Comparison of ENCODE assay signal across 17 mouse cellular contexts in the genomic region with DNA sequence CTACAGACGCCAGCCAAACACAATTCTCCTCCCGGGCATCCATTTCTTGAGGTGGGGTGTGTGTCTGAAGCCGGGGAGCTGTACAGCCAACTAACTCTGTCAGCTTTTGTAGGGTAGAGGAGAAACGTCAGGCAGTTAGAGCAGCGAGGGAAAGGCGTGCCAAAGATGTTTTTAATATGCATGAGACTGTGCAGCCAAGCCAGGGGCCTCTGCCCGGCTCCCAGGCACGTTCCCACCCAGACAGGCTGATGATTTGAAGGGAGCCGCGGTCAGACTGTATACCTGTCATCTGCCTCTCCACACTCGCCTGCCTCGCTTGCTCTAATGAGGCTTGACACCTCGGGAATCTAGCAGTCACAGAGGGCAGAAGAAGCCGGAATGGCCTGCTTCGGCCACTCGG. TPM values are rescaled to one million over a fixed set of nuclear protein-coding genes. Genes with fewer than 3 reads are reported as not detected.
DNase-seq lines count a peak whose midpoint lies in the region; ATAC-seq lines count a peak whose summit lies in the region.
"Had no signal": no experiment of that assay in that cellular context is flagged by ENCODE, and none has a peak within 500 bp of the region (broad histone marks: within the 10 kb centered on the region; RNA-seq: fewer than 3 reads in every experiment).

No protein-coding gene starts in this region.

- no peak for DNase-seq in forebrain, embryonic 10.5 days (ENCODE audit: extremely low spot score, low spot score)
- DNase-seq in neural tube, embryonic 10.5 days (ENCODE audit: extremely low spot score, low spot score) = no peak
- no peak for DNase-seq in midbrain, embryonic 11.5 days (ENCODE audit: low spot score, missing footprints)
- DNase-seq in adrenal gland, adult 8-10 months = no peak
- no peak for DNase-seq in kidney, adult 11 months
- DNase-seq in cerebellum, adult 11-12 months = no peak
- DNase-seq: lung, postnatal 36 days; right cerebral cortex, postnatal 25 days had no signal

- no peaks in the 10 kb centered on the region for H3K27me3 ChIP-seq in forebrain, embryonic 13.5 days
- H3K27me3 ChIP-seq in forebrain, embryonic 10.5 days (ENCODE audit: poor library complexity, severe bottlenecking) = no peaks in the 10 kb centered on the region
- H3K27me3 ChIP-seq in neural tube, embryonic 12.5 days (replicated peaks) = no peaks in the 10 kb centered on the region
- H3K27me3 ChIP-seq in midbrain, embryonic 11.5 days (ENCODE audit: control insufficient read depth, insufficient read depth, low read length) = no peaks in the 10 kb centered on the region

- peak; percentile 53; the same call in 1 of the 2 replicates for ATAC-seq in forebrain, embryonic 13.5 days
- ATAC-seq in neural tube, embryonic 12.5 days (ENCODE audit: low FRiP score, low read depth) = peak; percentile 48; the same call in 1 of the 2 replicates
- peak; percentile 54; the same call in 1 of the 2 replicates for ATAC-seq in midbrain, embryonic 11.5 days (ENCODE audit: low FRiP score)

- no peak overlapping the region for H3K4me3 ChIP-seq in forebrain, embryonic 13.5 days
- no peak overlapping the region for H3K4me3 ChIP-seq in forebrain, embryonic 10.5 days
- H3K4me3 ChIP-seq in neural tube, embryonic 12.5 days = no peak overlapping the region
- no peak overlapping the region for H3K4me3 ChIP-seq in midbrain, embryonic 11.5 days (ENCODE audit: low read depth, low read length)
- H3K4me3 ChIP-seq: myocyte had no signal

- H3K27ac ChIP-seq in forebrain, embryonic 13.5 days = peak overlapping the region; percentile 25; the same call in 1 of the 2 replicates
- no peak overlapping the region for H3K27ac ChIP-seq in forebrain, embryonic 10.5 days
- H3K27ac ChIP-seq in neural tube, embryonic 12.5 days = no peak overlapping the region
- H3K27ac ChIP-seq in midbrain, embryonic 11.5 days (ENCODE audit: low read depth, low read length) = no peak overlapping the region
- H3K27ac ChIP-seq: stomach, postnatal 0 days had no signal

- H3K4me1 ChIP-seq in forebrain, embryonic 13.5 days = peaks cover 14% of the 10 kb centered on the region
- peaks cover 16% of the 10 kb centered on the region for H3K4me1 ChIP-seq in forebrain, embryonic 10.5 days
- peaks cover 6% of the 10 kb centered on the region; the same call in 1 of the 2 replicates for H3K4me1 ChIP-seq in neural tube, embryonic 12.5 days
- no peaks in the 10 kb centered on the region for H3K4me1 ChIP-seq in midbrain, embryonic 11.5 days (ENCODE audit: control insufficient read depth, insufficient read depth, low read length)

- no peak overlapping the region for H3K9ac ChIP-seq in forebrain, embryonic 13.5 days
- no peak overlapping the region for H3K9ac ChIP-seq in neural tube, embryonic 12.5 days
- H3K9ac ChIP-seq in midbrain, embryonic 11.5 days (ENCODE audit: low read length) = no peak overlapping the region

- H3K4me2 ChIP-seq in forebrain, embryonic 13.5 days = no peak overlapping the region
- H3K4me2 ChIP-seq in neural tube, embryonic 12.5 days (replicated peaks) = no peak overlapping the region
- H3K4me2 ChIP-seq in midbrain, embryonic 11.5 days = no peak overlapping the region
- H3K4me2 ChIP-seq: liver, embryonic 11.5 days had no signal

- H3K36me3 ChIP-seq in forebrain, embryonic 13.5 days (ENCODE audit: poor library complexity, severe bottlenecking) = no peaks in the 10 kb centered on the region
- H3K36me3 ChIP-seq in forebrain, embryonic 10.5 days (replicated peaks) = no peaks in the 10 kb centered on the region
- H3K36me3 ChIP-seq in neural tube, embryonic 12.5 days = no peaks in the 10 kb centered on the region
- H3K36me3 ChIP-seq in midbrain, embryonic 11.5 days (ENCODE audit: control insufficient read depth, insufficient read depth, low read length) = no peaks in the 10 kb centered on the region
- H3K36me3 ChIP-seq: G1E had no signal

- 60% methylated on average over 16 of the region's 16 CpGs for WGBS in forebrain, embryonic 13.5 days
- 79% methylated on average over 16 of the region's 16 CpGs for WGBS in forebrain, embryonic 10.5 days
- WGBS in neural tube, embryonic 12.5 days = 47% methylated on average over 16 of the region's 16 CpGs
- 63% methylated on average over 16 of the region's 16 CpGs for WGBS in midbrain, embryonic 11.5 days

- no peaks in the 10 kb centered on the region for H3K9me3 ChIP-seq in forebrain, embryonic 13.5 days (replicated peaks)
- no peaks in the 10 kb centered on the region for H3K9me3 ChIP-seq in forebrain, embryonic 10.5 days
- no peaks in the 10 kb centered on the region for H3K9me3 ChIP-seq in neural tube, embryonic 12.5 days
- no peaks in the 10 kb centered on the region for H3K9me3 ChIP-seq in midbrain, embryonic 11.5 days (ENCODE audit: control insufficient read depth, low read length)
- H3K9me3 ChIP-seq: G1E had no signal

RNA-seq across cellular contexts. Expression of a gene that starts 38.4 kb away (rescaled TPM):
- polyA plus RNA-seq in forebrain, embryonic 13.5 days (2015; fragmentation: Nextera tagmentation; extraction: Ambion mirVana) = not detected in 2 replicates
- polyA plus RNA-seq in forebrain, embryonic 10.5 days (2016; fragmentation: Nextera tagmentation; extraction: Ambion mirVana) = not detected in 2 replicates
- polyA plus RNA-seq in neural tube, embryonic 12.5 days (2016; fragmentation: Nextera tagmentation; extraction: Ambion mirVana) = not detected in 2 replicates
- polyA plus RNA-seq in midbrain, embryonic 11.5 days (2014; fragmentation: Nextera tagmentation; extraction: Ambion mirVana) = not detected in 2 replicates
- not detected for total RNA-seq in adrenal gland, adult 8-10 months (2022)
- total RNA-seq: G1E; layer of hippocampus, postnatal 14 days had no signal
- polyA plus RNA-seq: G1E; heart, embryonic 16.5 days; kidney, embryonic 14.5 days; liver, embryonic 11.5 days; myocyte; stomach, postnatal 0 days had no signal

RNA-seq across cellular contexts. Expression of a gene that starts 59.1 kb away (rescaled TPM):
- 12.0 and 14.8 TPM in 2 replicates for polyA plus RNA-seq in forebrain, embryonic 13.5 days (2015; fragmentation: Nextera tagmentation; extraction: Ambion mirVana)
- 5.0 and 5.3 TPM in 2 replicates for polyA plus RNA-seq in forebrain, embryonic 10.5 days (2016; fragmentation: Nextera tagmentation; extraction: Ambion mirVana)
- 15.2 and 16.1 TPM in 2 replicates for polyA plus RNA-seq in neural tube, embryonic 12.5 days (2016; fragmentation: Nextera tagmentation; extraction: Ambion mirVana)
- polyA plus RNA-seq in midbrain, embryonic 11.5 days (2014; fragmentation: Nextera tagmentation; extraction: Ambion mirVana) = 3.7 and 4.0 TPM in 2 replicates
- total RNA-seq in adrenal gland, adult 8-10 months (2022) = 100 to 1,000 TPM in 1 of 4 experiments, 10 to 100 TPM in 3; 74.6 to 101 (median 78.3) TPM
